Mouse (Mus musculus) central nervous system, embryonic 14 days (tissue): ENCODE measurements around the gene Mcrs1. TPM values are rescaled to one million over a fixed set of nuclear protein-coding genes. Genes with fewer than 3 reads are reported as not detected.

Source experiments
- polyA plus RNA-seq: library from polyadenylated mRNA; depleted of rRNA; stranded (reverse); fragments of >200 nt; gene quantifications from 2 replicates; pipeline ENCODE4 v1.2.3, GENCODE M21; 2012; rRNA removed

The Mcrs1 gene
- polyA plus RNA-seq = 131 and 143 TPM in 2 replicates

DNA sequence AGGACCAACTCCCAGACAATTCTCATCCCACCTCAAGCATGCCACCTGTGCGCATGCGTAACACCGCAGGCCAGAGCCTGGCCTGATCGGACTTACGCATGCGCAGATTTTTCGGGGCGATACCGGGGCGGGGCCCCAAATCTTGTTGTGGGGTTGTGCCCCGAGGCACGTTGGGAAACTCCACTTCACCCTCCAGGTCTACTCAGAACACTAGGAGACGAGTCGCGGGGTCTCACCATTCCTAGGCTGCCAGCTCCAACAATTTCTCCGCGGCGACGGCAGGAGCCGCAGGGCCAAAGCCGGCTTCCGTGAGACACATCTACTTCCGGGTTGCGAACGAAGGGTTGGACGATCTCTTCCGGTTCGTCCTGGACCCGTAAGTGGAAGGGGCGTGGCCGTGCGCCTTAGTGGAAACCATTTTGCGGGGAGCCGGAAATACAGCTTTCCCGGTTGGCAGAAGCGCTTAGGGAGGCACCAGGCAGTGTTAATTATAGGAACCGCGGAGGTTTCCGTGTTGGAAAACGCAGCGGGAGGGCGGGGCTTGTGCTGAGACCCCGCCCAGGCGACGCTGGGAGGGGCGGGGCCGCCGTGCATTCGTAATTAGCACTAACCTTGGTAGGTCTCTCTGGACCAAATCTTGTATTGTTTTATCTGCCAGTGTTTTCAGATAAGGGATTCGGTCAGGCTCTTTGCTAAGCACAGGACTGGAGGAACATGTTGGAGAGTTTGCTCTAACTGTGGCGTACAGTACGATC is at the start of gene Mcrs1:
Mcrs1 (minus strand) TSS at position 336 of the 755 bp plus-strand sequence.

GRCm38 (mm10) chr15:99295484-99295981 is 43.8 kb upstream of the Mcrs1 start, which contains the start of gene Fam186b:
TSS of gene Fam186b (minus strand) at chr15:99295888.

DNA sequence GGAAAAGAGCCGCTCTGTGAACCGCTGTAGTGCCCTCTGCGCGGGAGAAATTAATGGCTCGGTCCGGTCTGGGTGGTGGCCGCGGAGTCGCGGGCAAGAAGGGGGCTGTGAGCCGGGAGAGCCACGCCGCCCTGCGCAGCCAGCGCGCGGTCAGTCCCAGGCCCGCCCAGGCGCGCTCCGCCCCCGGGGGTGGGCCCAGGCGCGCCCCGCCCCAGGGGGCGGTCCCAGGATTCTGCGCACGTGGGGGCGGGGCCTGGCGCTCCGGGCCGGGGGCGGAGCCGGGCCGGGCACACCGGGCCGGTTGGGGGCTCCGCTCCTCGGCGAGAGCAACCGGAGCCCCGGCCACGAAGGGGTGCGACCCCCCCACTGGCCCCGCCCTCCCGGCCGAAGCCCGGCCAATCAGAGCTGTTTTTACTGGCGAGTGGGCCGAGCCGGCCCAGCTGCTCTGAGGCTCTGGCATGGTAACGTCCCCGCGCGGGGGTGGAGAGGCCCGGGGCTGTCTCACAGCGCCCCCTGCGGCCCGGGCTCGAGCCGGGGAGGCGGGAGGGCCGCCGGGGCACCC is 43.1 kb upstream of the Mcrs1 start, which contains the start of gene Prpf40b:
Prpf40b (plus strand) TSS at position 275 of the 562 bp plus-strand sequence.

DNA sequence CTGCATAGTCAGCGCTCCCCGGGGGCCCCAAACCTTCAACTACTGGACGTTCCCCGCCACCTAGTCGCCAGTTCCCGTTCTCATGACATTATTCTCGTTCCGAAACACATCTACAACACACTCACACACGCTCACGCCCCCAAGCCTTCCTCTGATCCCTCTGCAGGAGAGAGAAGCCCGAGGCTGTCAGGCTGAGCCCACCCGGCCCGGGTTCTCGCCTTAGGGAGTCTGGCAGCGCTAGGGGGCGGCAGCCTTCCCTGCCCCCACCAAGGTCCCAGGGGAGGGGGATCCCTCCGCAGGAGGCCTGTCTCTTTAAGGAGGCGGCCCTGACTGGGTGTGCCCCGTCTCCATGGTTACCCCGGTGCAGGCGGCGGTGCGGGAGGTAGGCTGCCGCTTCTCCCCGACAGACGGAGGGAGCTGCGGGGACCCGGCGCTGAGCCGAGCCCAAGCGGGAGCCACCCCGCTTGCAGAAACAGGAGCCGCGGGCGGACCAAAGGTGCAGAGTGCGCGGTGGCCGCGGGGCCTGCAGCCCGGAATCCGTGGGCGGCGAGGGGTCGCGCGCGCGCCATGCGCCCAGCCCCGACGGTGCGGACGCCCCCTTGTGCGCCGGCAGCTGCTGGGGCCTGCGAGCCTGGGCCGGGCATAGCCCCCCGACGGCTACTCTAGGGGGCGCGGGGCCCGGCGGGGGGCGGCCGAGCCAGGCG is 27.4 kb downstream of the Mcrs1 start, which contains the start of gene Kcnh3:
Kcnh3 (plus strand) TSS at position 654 of the 704 bp plus-strand sequence.

Other genes starting within 250 kb of the Mcrs1 start
- 74.8 and 77.4 TPM in 2 replicates for gene Tuba1c, start 222.1 kb downstream of the Mcrs1 start, polyA plus RNA-seq
- 36.0 and 115 TPM in 2 replicates for gene Prph, start 196.8 kb downstream of the Mcrs1 start, polyA plus RNA-seq
- gene Troap, start 177.4 kb downstream of the Mcrs1 start, polyA plus RNA-seq = 23.7 and 25.3 TPM in 2 replicates
- 7.7 and 12.3 TPM in 2 replicates for gene C1ql4, start 164.1 kb downstream of the Mcrs1 start, polyA plus RNA-seq
- gene Dnajc22, start 158.8 kb downstream of the Mcrs1 start, polyA plus RNA-seq = 0.86 and 0.96 TPM in 2 replicates
- gene Spats2, start 126.0 kb downstream of the Mcrs1 start, polyA plus RNA-seq = 48.2 and 52.8 TPM in 2 replicates
- 3.7 and 6.5 TPM in 2 replicates for gene Kcnh3, start 27.1 kb downstream of the Mcrs1 start, polyA plus RNA-seq
- gene Prpf40b, start 43.1 kb upstream of the Mcrs1 start, polyA plus RNA-seq = 206 and 211 TPM in 2 replicates
- 0.34 and 0.36 TPM in 2 replicates for gene Fam186b, start 43.9 kb upstream of the Mcrs1 start, polyA plus RNA-seq
- 25.0 and 32.9 TPM in 2 replicates for gene Fmnl3, start 118.5 kb upstream of the Mcrs1 start, polyA plus RNA-seq
- 173 and 181 TPM in 2 replicates for gene Tmbim6, start 140.9 kb upstream of the Mcrs1 start, polyA plus RNA-seq
- gene Nckap5l, start 205.8 kb upstream of the Mcrs1 start, polyA plus RNA-seq = 19.7 and 23.8 TPM in 2 replicates
- 13.6 and 15.7 TPM in 2 replicates for gene Bcdin3d, start 222.8 kb upstream of the Mcrs1 start, polyA plus RNA-seq